Mouse (Mus musculus) adrenal gland, postnatal 36 days (tissue): ENCODE results near the gene Tgfb1. TPM values are rescaled to one million over a fixed set of nuclear protein-coding genes. Genes with fewer than 3 reads are reported as not detected.

Experiments used
- DNase-seq, 2 experiments: peaks; one replicate each; pipeline ENCODE4 v3.0.0; 2021; ENCODE audit warnings: mixed read lengths in 1 of 2
- total RNA-seq, 2 experiments: library from RNA; stranded (reverse); gene quantifications; 2 replicates each; pipeline ENCODE4 v1.2.3; 2021

The Tgfb1 gene
- total RNA-seq, 2 experiments from 2014 or later = 35.5 to 48.9 TPM

- no peak for DNase-seq
Observed at GRCm38 (mm10) chr7:25675405-25675804, 11.4 kb upstream of the Tgfb1 start.

- DNase-seq = peak; percentile 78 to 83
Observed at GRCm38 (mm10) chr7:25676085-25676781, 10.6 kb upstream of the Tgfb1 start.

GRCm38 (mm10) chr7:25677013-25677412, 9.8 kb upstream of the Tgfb1 start:
- DNase-seq = no peak

GRCm38 (mm10) chr7:25679971-25680370, 6.8 kb upstream of the Tgfb1 start:
- DNase-seq = no peak

- DNase-seq = peak; percentile 96 to 98
Observed at GRCm38 (mm10) chr7:25680514-25681258, 6.1 kb upstream of the Tgfb1 start, which contains the start of gene B9d2. Gene B9d2, plus strand, starts transcription at chr7:25680780.

GRCm38 (mm10) chr7:25681341-25682231, 5.2 kb upstream of the Tgfb1 start:
- no peak for DNase-seq

GRCm38 (mm10) chr7:25683474-25684180, 3.2 kb upstream of the Tgfb1 start:
- DNase-seq = no peak

- no peak for DNase-seq
Observed at GRCm38 (mm10) chr7:25684659-25685058, 2.1 kb upstream of the Tgfb1 start.

GRCm38 (mm10) chr7:25685926-25686470, 804 bp upstream of the Tgfb1 start:
- no peak for DNase-seq

- DNase-seq = peak; percentile 63 to 77
Observed at GRCm38 (mm10) chr7:25687811-25688401, 1.1 kb downstream of the Tgfb1 start.

- DNase-seq = peak; percentile 84 to 88
Observed at GRCm38 (mm10) chr7:25688810-25689586, 2.2 kb downstream of the Tgfb1 start.

- no peak for DNase-seq
Observed at GRCm38 (mm10) chr7:25689603-25690021, 2.8 kb downstream of the Tgfb1 start.

GRCm38 (mm10) chr7:25690051-25690450, 3.2 kb downstream of the Tgfb1 start:
- DNase-seq = no peak

GRCm38 (mm10) chr7:25694104-25694503, 7.3 kb downstream of the Tgfb1 start:
- DNase-seq = no peak

- DNase-seq = no peak
Observed at GRCm38 (mm10) chr7:25699851-25700250, 13.0 kb downstream of the Tgfb1 start.

GRCm38 (mm10) chr7:25700732-25701131, 13.9 kb downstream of the Tgfb1 start:
- DNase-seq = no peak

- DNase-seq = no peak
Observed at GRCm38 (mm10) chr7:25702350-25702749, 15.5 kb downstream of the Tgfb1 start.

GRCm38 (mm10) chr7:25703793-25704494, 17.1 kb downstream of the Tgfb1 start:
- peak in 1 of 2 experiments; percentile 55 for DNase-seq

GRCm38 (mm10) chr7:25704716-25705364, 18.0 kb downstream of the Tgfb1 start:
- peak in 1 of 2 experiments; percentile 50 for DNase-seq
